Mouse (Mus musculus) forelimb bud, embryonic 11.5 days (tissue): Measurements from ENCODE around the gene Camta2.

Source experiments
- DNase-seq: peaks from one replicate; pipeline ENCODE4 v3.0.0-alpha.2; 2012; ENCODE audit warnings: low read depth, low spot score

Camta2 gene

DNA sequence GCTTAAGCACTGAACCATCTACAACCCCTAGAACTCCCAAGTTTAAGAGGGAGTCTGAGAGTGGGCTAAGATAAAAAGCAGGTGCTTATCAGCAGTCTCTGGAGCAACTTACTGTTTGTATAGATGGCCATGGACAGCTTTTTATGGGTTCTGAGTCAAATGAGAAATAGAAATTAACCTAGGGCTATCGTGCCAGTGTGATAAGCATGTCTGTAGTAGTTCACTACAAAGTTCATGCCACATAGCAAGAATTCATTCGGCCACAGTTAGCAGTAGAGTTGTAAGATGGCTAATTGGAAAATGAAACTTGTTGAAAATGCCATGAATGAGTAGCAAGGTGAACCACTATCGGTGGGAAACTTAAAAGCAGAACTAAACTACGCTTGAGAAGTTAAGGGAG is 39.4 kb downstream of the Camta2 start:
- DNase-seq, result no peak

DNA sequence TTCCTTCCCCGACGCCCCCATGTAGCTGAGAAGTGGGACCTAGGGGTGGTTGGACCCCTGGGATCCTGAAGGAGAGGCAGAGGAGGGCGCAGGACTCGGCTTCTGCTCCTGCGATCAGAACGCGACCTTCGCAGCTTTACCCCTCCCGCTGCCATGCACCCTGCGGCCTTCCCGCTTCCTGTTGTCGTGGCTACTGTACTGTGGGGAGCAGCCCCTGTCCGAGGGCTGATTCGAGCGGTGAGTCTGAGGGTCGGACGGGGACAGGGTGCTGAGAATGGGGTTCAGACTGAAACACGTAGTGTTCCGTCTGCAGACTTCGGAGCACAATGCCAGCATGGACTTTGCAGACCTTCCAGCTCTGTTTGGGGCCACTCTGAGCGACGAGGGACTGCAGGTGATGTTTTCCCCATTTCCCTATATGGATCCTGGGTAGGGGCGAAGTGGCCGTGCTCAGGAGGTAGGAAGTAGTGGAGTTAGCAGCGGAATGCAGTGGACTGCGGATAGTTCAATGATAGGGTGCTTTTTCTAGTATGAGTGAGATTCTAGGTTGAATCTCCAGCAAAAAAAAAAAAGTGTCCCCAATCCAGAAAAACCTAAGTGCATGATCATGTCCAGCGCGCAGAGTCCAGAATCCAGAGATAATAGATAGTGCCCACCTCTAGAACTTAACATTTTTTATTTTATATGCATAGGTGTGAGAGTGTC is 40.0 kb downstream of the Camta2 start:
- DNase-seq, result no peak

GRCm38 (mm10) chr11:70646691-70647650 is 40.9 kb downstream of the Camta2 start, which contains the start of the genes Rnf167 and Slc25a11:
Rnf167 (plus strand) TSS chr11:70647235.
Slc25a11 (minus strand) TSS chr11:70647479.
- DNase-seq, result peak; percentile 99

- no peak for DNase-seq
These were observed 41.7 kb downstream of the Camta2 start for GRCm38 (mm10) chr11:70646259-70646555.

GRCm38 (mm10) chr11:70645461-70646258 is 42.2 kb downstream of the Camta2 start:
- no peak for DNase-seq

- no peak for DNase-seq
These were observed 43.3 kb downstream of the Camta2 start for GRCm38 (mm10) chr11:70644564-70645103.

- no peak for DNase-seq
These were observed 44.9 kb downstream of the Camta2 start for GRCm38 (mm10) chr11:70643051-70643450.

DNA sequence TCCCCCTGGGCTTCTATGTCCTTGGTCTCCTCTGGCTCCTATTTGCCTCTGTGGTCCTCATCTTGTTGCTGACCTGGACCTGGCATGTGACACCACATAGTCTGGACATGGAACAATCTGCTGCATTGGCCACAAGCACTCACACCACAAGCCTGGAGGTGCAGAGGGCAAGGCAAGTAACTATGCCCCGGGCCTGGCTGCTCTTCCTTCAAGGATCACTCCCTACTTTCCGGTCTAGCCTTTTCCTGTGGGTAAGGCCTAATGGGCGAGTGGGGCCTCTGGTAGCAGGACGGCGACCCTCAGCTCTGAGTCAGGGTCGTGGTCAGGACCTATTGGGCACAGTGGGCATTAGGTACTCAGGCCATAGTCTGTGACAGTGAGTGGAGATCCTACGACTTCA is 46.7 kb downstream of the Camta2 start:
- DNase-seq, result no peak

GRCm38 (mm10) chr11:70639976-70640375 is 47.9 kb downstream of the Camta2 start:
- DNase-seq, result no peak

- DNase-seq, result no peak
These were observed 49.1 kb downstream of the Camta2 start, which contains the start of gene Gp1ba for GRCm38 (mm10) chr11:70638714-70639278. Gp1ba (plus strand) TSS chr11:70639122.

GRCm38 (mm10) chr11:70638293-70638692 is 49.6 kb downstream of the Camta2 start:
- no peak for DNase-seq

- DNase-seq, result no peak
These were observed 50.1 kb downstream of the Camta2 start for GRCm38 (mm10) chr11:70637764-70638163.

- no peak for DNase-seq
These were observed 52.3 kb downstream of the Camta2 start for GRCm38 (mm10) chr11:70635601-70636000.

- no peak for DNase-seq
These were observed 57.8 kb downstream of the Camta2 start for GRCm38 (mm10) chr11:70630129-70630528.

- DNase-seq, result no peak
These were observed 58.3 kb downstream of the Camta2 start for GRCm38 (mm10) chr11:70629557-70629956.

- DNase-seq, result no peak
These were observed 59.5 kb downstream of the Camta2 start for GRCm38 (mm10) chr11:70628431-70628830.

GRCm38 (mm10) chr11:70626877-70627276 is 61.0 kb downstream of the Camta2 start:
- no peak for DNase-seq

GRCm38 (mm10) chr11:70625473-70625872 is 62.4 kb downstream of the Camta2 start:
- peak; percentile 46 for DNase-seq

DNA sequence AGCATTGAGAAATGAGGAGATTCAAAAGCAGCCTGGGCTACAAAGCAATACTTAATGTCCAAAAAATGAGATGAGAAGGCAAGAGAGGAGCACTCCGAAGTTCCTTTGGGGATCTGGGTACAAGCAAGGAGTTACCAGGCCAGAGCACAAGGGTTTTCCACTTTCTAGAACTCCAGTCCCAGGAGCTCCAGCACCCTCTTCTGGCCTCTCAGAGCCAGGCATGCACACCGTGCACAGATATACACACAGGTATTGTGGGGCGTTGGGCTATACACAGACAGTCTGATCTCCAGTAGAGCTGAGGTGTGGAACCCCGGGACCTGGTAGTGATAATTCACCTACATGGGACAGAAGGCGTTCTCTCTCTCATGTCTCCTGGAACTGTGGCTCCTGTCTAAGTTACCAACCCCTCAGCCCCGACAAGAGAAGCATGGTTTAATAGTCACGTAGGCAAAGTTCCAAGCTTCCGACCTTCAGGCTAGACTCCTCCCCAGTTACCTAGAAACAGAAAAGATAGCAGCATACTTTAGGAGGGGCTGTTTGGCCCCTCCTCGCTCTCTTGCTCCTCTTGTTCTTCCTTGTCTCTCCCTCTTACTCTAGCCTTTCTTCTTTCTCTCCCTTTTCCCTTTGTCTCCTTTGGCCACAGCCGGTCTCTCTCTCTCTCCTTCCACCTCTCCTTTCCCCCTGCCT is 64.7 kb downstream of the Camta2 start:
- DNase-seq, result no peak

DNA sequence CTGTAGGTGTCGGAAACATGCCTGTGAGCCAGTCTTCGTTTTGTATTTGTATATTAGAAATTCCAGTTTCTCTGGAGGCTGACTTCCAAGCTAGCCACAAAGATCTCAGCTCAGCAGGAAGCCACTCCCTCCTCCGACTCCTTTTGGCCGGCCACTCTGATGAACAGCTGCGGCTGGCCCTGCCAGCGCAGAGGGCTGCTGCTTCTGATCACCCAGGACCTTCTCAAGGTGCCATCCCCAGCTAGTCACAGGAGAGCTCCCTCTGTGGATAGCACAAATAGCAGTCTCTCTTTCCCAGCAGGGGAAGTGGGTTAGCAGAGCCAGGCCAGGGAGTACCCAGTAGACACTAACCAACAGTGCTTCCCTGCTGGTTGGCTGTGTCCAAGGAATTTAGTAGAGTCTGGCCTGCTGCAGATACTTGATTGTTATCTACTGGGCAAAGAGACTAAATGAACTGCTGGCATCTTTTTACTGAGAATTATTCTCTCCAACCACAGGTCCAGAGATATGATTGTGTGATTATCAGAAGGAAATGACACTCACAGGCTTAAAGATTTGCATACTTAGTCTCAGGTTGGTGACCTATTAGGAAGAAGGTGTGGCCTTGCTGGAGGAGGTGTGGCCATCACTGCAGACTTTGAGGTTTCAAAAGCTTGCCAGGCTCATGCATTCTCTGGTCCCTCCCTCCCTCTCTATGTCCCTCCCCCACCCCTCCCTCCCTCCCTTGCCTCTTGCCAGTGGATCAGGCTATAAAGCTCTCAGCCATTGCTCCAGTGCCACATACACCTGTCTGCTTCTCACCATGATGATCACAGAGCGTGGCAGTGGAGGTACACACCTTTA is 65.7 kb downstream of the Camta2 start:
- DNase-seq, result no peak
